In genomic region chr11:49793619-49794341, GRCm38 (mm10) we compare ENCODE assay signal across 8 mouse cellular contexts. TPM values are rescaled to one million over a fixed set of nuclear protein-coding genes. Genes with fewer than 3 reads are reported as not detected.
DNase-seq lines count a peak whose midpoint lies in the region; ATAC-seq lines count a peak whose summit lies in the region.

Gene Gfpt2, plus strand, starts transcription at chr11:49794178.

- no peaks in the 10 kb centered on the region for H3K36me3 ChIP-seq in forebrain, embryonic 16.5 days (ENCODE audit: control insufficient read depth, insufficient read depth)
- no peaks in the 10 kb centered on the region for H3K36me3 ChIP-seq in liver, embryonic 15.5 days (replicated peaks)
- H3K36me3 ChIP-seq in neural tube, embryonic 14.5 days (ENCODE audit: control insufficient read depth, insufficient read depth, low read length) = no peaks in the 10 kb centered on the region

- peak; percentile 90 for DNase-seq in ES-CJ7 (ENCODE audit: low read depth, low spot score)
- DNase-seq in cerebellum, adult 18-20 months = peak; percentile 33 to 36
- DNase-seq in heart, postnatal 14 days = peak; percentile 83 to 85
- DNase-seq in kidney, postnatal 4 days = peak; percentile 83 to 89
- DNase-seq in thymus, postnatal 14 days = peak; percentile 71

- no peaks in the 10 kb centered on the region for H3K9me3 ChIP-seq in forebrain, embryonic 16.5 days (ENCODE audit: control insufficient read depth, low read length)
- H3K9me3 ChIP-seq in liver, embryonic 15.5 days (replicated peaks) = no peaks in the 10 kb centered on the region
- no peaks in the 10 kb centered on the region for H3K9me3 ChIP-seq in neural tube, embryonic 14.5 days (ENCODE audit: control insufficient read depth, low read length)

- peaks cover 6% of the 10 kb centered on the region for H3K4me1 ChIP-seq in forebrain, embryonic 16.5 days (replicated peaks; ENCODE audit: control insufficient read depth, insufficient read depth, low read length)
- H3K4me1 ChIP-seq in liver, embryonic 15.5 days (replicated peaks) = peaks cover 15% of the 10 kb centered on the region
- H3K4me1 ChIP-seq in neural tube, embryonic 14.5 days (ENCODE audit: control insufficient read depth, insufficient read depth, low read length) = no peaks in the 10 kb centered on the region

- peak within 1 kb of the TSS; percentile 76 for H3K4me2 ChIP-seq in forebrain, embryonic 16.5 days (ENCODE audit: low read length)
- peak within 1 kb of the TSS; percentile 77 for H3K4me2 ChIP-seq in liver, embryonic 15.5 days
- H3K4me2 ChIP-seq in neural tube, embryonic 14.5 days (ENCODE audit: low read depth, low read length) = peak within 1 kb of the TSS; percentile 96

- 0% methylated on average over 25 of the region's 25 CpGs for WGBS in forebrain, embryonic 16.5 days
- under 1% methylated on average over 25 of the region's 25 CpGs for WGBS in liver, embryonic 15.5 days (ENCODE audit: insufficient replicate concordance)
- 1% methylated on average over 24 of the region's 25 CpGs for WGBS in neural tube, embryonic 14.5 days

- peak within 1 kb of the TSS; percentile 66 for H3K4me3 ChIP-seq in forebrain, embryonic 16.5 days (replicated peaks; ENCODE audit: low read length)
- peak within 1 kb of the TSS; percentile 47 for H3K4me3 ChIP-seq in liver, embryonic 15.5 days (replicated peaks)
- H3K4me3 ChIP-seq in neural tube, embryonic 14.5 days (ENCODE audit: low read depth, low read length) = peak within 1 kb of the TSS; percentile 56

- H3K27me3 ChIP-seq in forebrain, embryonic 16.5 days (replicated peaks; ENCODE audit: control insufficient read depth, insufficient read depth, low read length) = no peaks in the 10 kb centered on the region
- peaks cover 62% of the 10 kb centered on the region for H3K27me3 ChIP-seq in liver, embryonic 15.5 days
- H3K27me3 ChIP-seq in neural tube, embryonic 14.5 days (ENCODE audit: control insufficient read depth, insufficient read depth, low read length) = peaks cover 2% of the 10 kb centered on the region

- H3K9ac ChIP-seq in forebrain, embryonic 16.5 days (replicated peaks; ENCODE audit: low read depth, low read length) = peak within 1 kb of the TSS; percentile 71
- no peak within 1 kb of the TSS; the same call in 1 of the 2 replicates for H3K9ac ChIP-seq in liver, embryonic 15.5 days
- H3K9ac ChIP-seq in neural tube, embryonic 14.5 days (replicated peaks; ENCODE audit: low read depth, low read length) = peak within 1 kb of the TSS; percentile 68

- no peak within 1 kb of the TSS for H3K27ac ChIP-seq in forebrain, embryonic 16.5 days (ENCODE audit: low read length)
- no peak within 1 kb of the TSS for H3K27ac ChIP-seq in liver, embryonic 15.5 days (replicated peaks)
- no peak within 1 kb of the TSS for H3K27ac ChIP-seq in neural tube, embryonic 14.5 days (ENCODE audit: low read depth, low read length)

- ATAC-seq in forebrain, embryonic 16.5 days = peak; percentile 99
- peak; percentile 61 for ATAC-seq in liver, embryonic 15.5 days (ENCODE audit: insufficient read depth)
- ATAC-seq in neural tube, embryonic 14.5 days (ENCODE audit: low read depth) = peak; percentile 97

- intact Hi-C loops in heart, postnatal 14 days (cut with DNase I) = no loop called here

RNA-seq across cellular contexts. Expression of gene Gfpt2, which starts in this region (rescaled TPM):
- polyA plus RNA-seq in forebrain, embryonic 16.5 days (2015; fragmentation: Nextera tagmentation; extraction: Ambion mirVana) = 13.3 and 16.6 TPM in 2 replicates
- 10 to 100 TPM; 15.8 to 17.5 TPM for total RNA-seq in heart, postnatal 14 days (2021)
- 0.73 and 0.74 TPM in 2 replicates for polyA plus RNA-seq in liver, embryonic 15.5 days (2015; fragmentation: Nextera tagmentation; extraction: Ambion mirVana)
- 3.6 and 4.9 TPM in 2 replicates for polyA plus RNA-seq in neural tube, embryonic 14.5 days (2014; fragmentation: Nextera tagmentation; extraction: Ambion mirVana)

Comparison
In these comparisons a context has a peak if more than half of its experiments do, and no peak if none do; other contexts are left out.
1. Peak in ATAC-seq, H3K4me3 ChIP-seq and H3K4me2 ChIP-seq in liver, embryonic 15.5 days; RNA of the gene not detected or under 1 TPM.
2. DNase-seq: peak in every context shown above with its lines; median percentile 90 in ES-CJ7; 86 in kidney, postnatal 4 days; 84 in heart, postnatal 14 days; 71 in thymus, postnatal 14 days; 34 in cerebellum, adult 18-20 months.